In the genomic region with DNA sequence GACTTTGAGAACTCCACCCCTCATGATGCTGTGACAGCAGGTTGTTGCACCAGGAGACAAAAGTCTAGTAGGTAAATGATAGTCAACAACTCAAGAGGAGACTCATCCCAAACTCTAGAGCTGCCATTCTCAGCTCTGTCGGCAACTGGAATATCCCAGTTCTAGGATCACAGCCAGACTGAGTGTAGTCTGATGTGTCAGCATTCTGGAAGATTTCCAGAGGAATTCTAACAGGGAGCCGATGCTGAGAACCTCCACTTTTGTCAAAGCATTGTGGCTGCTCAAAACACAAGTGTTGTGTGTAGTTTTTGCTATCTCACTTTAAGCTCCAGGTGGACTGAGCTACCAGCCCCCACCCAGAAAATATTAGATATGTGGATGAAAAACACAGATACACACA, we compare ENCODE assay signal across 9 mouse cellular contexts.
DNase-seq lines count a peak whose midpoint lies in the region; ATAC-seq and TF ChIP-seq lines count a peak whose summit lies in the region.
"Had no signal": no experiment of that assay in that cellular context is flagged by ENCODE, and none has a peak within 500 bp of the region (broad histone marks: within the 10 kb centered on the region; RNA-seq: fewer than 3 reads in every experiment).

No protein-coding gene starts in this region.

- WGBS in kidney, embryonic 14.5 days: 71% methylated on average over 2 of the region's 2 CpGs

- no peak overlapping the region for H3K4me3 ChIP-seq in kidney, embryonic 14.5 days (ENCODE audit: low read length)
- H3K4me3 ChIP-seq: liver, embryonic 12.5 days had no signal

- no peak overlapping the region for H3K27ac ChIP-seq in kidney, embryonic 14.5 days (ENCODE audit: low read depth, low read length)
- H3K27ac ChIP-seq: kidney, postnatal 0 days; liver, embryonic 12.5 days had no signal

- in situ Hi-C loops in Patski (cut with MboI; ENCODE audit: low pct_unique_long_range_greater_than_20kb): no loop called here

- no peaks in the 10 kb centered on the region for H3K27me3 ChIP-seq in kidney, embryonic 14.5 days (ENCODE audit: control insufficient read depth, insufficient read depth, low read length)
- H3K27me3 ChIP-seq in Patski: no peaks in the 10 kb centered on the region
- H3K27me3 ChIP-seq: liver, embryonic 12.5 days had no signal

- no peak overlapping the region for H3K9ac ChIP-seq in kidney, embryonic 14.5 days (ENCODE audit: low read depth, low read length)
- H3K9ac ChIP-seq: liver, embryonic 12.5 days had no signal

- no peak overlapping the region for H3K4me2 ChIP-seq in kidney, embryonic 14.5 days (replicated peaks; ENCODE audit: low read depth, low read length)
- H3K4me2 ChIP-seq: liver, embryonic 12.5 days had no signal

- no peak for ATAC-seq in kidney, embryonic 14.5 days (ENCODE audit: low FRiP score, low TSS enrichment)
- ATAC-seq in Patski: no peak
- ATAC-seq: liver, embryonic 12.5 days had no signal

- no peak for TF ChIP-seq CTCF in Patski (IDR thresholded peaks at IDR 0.05)
- TF ChIP-seq CTCF in brain, embryonic 14.5 days (IDR thresholded peaks at IDR 0.05; ENCODE audit: borderline replicate concordance, extremely low read depth, insufficient read depth, insufficient read length): no peak

- no peaks in the 10 kb centered on the region for H3K36me3 ChIP-seq in kidney, embryonic 14.5 days (ENCODE audit: control insufficient read depth, insufficient read depth, low read length)
- H3K36me3 ChIP-seq: liver, embryonic 12.5 days had no signal

- H3K9me3 ChIP-seq in kidney, embryonic 14.5 days (ENCODE audit: control insufficient read depth, low read length): no peaks in the 10 kb centered on the region

- no peak for TF ChIP-seq POLR2A in brain, embryonic 14.5 days (IDR thresholded peaks at IDR 0.05; ENCODE audit: borderline replicate concordance, extremely low read depth, insufficient read depth, insufficient read length, poor library complexity, severe bottlenecking)

- POLR2A ChIA-PET in Patski (lab: Charles Lee): interaction anchor here (0.5 kb wide), 1 partner anchor 1280 kb away, joined by 7 read pairs; no protein-coding TSS in a partner anchor

- DNase-seq in kidney, adult 9 months: peak; percentile 13
- peak; percentile 19 for DNase-seq in Patski (ENCODE audit: low read depth, low spot score)
- DNase-seq in brain, embryonic 14.5 days (ENCODE audit: low read depth): peak; percentile 61
- peak; percentile 57 for DNase-seq in lung, postnatal 10 days
- DNase-seq in gastrocnemius, postnatal 25 days: no peak
- no peak for DNase-seq in cerebellum, adult 11-12 months

- CTCF ChIA-PET in Patski (lab: Charles Lee): interaction anchor here (2.1 kb wide), 1 partner anchor 16 kb away, joined by 4 read pairs; no protein-coding TSS in a partner anchor

- H3K4me1 ChIP-seq in kidney, embryonic 14.5 days (ENCODE audit: control insufficient read depth, insufficient read depth, low read length): no peaks in the 10 kb centered on the region
- H3K4me1 ChIP-seq: liver, embryonic 12.5 days had no signal

Comparison
In these comparisons a context has a peak if more than half of its experiments do, and no peak if none do; other contexts are left out.
1. DNase-seq: peak in kidney, adult 9 months (single experiment), Patski (single experiment), brain, embryonic 14.5 days (single experiment) and lung, postnatal 10 days (single experiment); none in gastrocnemius, postnatal 25 days (single experiment) and cerebellum, adult 11-12 months (single experiment).